Mouse (Mus musculus) forelimb bud, embryonic 11.5 days (tissue): Measurements from ENCODE around the gene Camk1d.
A peak's percentile ranks its signal among the peaks of the same experiment; 100 is the strongest.

Experiments used
- DNase-seq: peaks from one replicate; pipeline ENCODE4 v3.0.0-alpha.2; 2012; ENCODE audit warnings: low read depth, low spot score

The Camk1d gene

GRCm38 (mm10) chr2:5663499-5663898 is 50.8 kb downstream of the Camk1d start:
- no peak for DNase-seq

- no peak for DNase-seq
These were observed 52.4 kb downstream of the Camk1d start for GRCm38 (mm10) chr2:5661946-5662345.

- DNase-seq = no peak
These were observed 56.3 kb downstream of the Camk1d start for GRCm38 (mm10) chr2:5658000-5658399.

- DNase-seq = no peak
These were observed 58.0 kb downstream of the Camk1d start for GRCm38 (mm10) chr2:5656326-5656725.

GRCm38 (mm10) chr2:5652071-5652470 is 62.2 kb downstream of the Camk1d start:
- DNase-seq = no peak

GRCm38 (mm10) chr2:5651285-5651870 is 62.9 kb downstream of the Camk1d start:
- no peak for DNase-seq

GRCm38 (mm10) chr2:5649226-5649625 is 65.1 kb downstream of the Camk1d start:
- no peak for DNase-seq

GRCm38 (mm10) chr2:5648764-5649163 is 65.6 kb downstream of the Camk1d start:
- no peak for DNase-seq

GRCm38 (mm10) chr2:5646322-5646721 is 68.0 kb downstream of the Camk1d start:
- no peak for DNase-seq

- DNase-seq = no peak
These were observed 68.7 kb downstream of the Camk1d start for GRCm38 (mm10) chr2:5645584-5645983.

GRCm38 (mm10) chr2:5643937-5644336 is 70.4 kb downstream of the Camk1d start:
- DNase-seq = no peak

GRCm38 (mm10) chr2:5643226-5643625 is 71.1 kb downstream of the Camk1d start:
- DNase-seq = peak; percentile 30

- no peak for DNase-seq
These were observed 71.7 kb downstream of the Camk1d start for GRCm38 (mm10) chr2:5642624-5643023.

GRCm38 (mm10) chr2:5641678-5642077 is 72.6 kb downstream of the Camk1d start:
- no peak for DNase-seq

- DNase-seq = no peak
These were observed 73.7 kb downstream of the Camk1d start for GRCm38 (mm10) chr2:5640586-5640985.

GRCm38 (mm10) chr2:5636801-5637742 is 77.2 kb downstream of the Camk1d start:
- no peak for DNase-seq

GRCm38 (mm10) chr2:5632355-5632684 is 82.0 kb downstream of the Camk1d start:
- no peak for DNase-seq

- DNase-seq = no peak
These were observed 82.5 kb downstream of the Camk1d start for GRCm38 (mm10) chr2:5631676-5632354.

- DNase-seq = no peak
These were observed 83.6 kb downstream of the Camk1d start for GRCm38 (mm10) chr2:5630710-5631109.

GRCm38 (mm10) chr2:5624379-5624778 is 89.9 kb downstream of the Camk1d start:
- DNase-seq = no peak

- DNase-seq = no peak
These were observed 95.9 kb downstream of the Camk1d start for GRCm38 (mm10) chr2:5618361-5618896.

- DNase-seq = no peak
These were observed 99.4 kb downstream of the Camk1d start for GRCm38 (mm10) chr2:5614896-5615295.
